Mouse (Mus musculus): ENCODE results near the gene Ube2o.

DNA sequence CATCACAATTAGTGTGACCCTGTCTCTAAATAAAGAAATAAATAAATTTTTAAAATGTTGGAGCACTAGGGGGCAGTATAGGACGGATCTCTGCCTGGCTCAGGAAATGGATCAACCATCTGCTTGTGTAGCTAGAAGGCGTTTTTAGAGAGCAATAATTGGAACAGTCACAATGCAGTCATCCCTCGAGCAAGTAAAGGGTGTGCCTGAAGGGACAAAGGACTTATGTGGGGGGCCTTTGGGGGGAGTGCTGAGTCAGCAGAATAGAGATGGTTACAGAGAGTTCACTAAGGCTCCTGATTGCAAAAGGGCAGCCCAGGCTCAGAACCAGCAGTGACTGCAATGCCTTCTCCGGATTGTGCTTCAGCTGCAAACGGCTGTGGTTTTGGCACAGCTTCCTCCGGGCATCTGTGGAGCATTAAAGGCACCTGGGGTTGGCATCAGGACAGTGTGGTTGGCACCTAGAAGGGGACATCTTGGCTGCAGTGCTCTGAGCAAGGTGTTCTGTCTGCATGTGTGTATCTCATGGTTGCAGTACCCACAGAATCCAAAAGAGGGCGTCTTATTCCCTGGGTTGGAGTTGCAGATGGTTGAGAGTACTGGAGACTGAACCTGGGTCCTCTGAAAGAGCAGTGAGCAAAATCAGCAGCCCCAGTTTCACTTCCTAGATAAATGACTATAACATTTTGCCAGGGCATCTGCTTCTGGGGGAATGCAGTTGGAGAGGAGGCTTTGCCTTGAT is 80.1 kb downstream of the Ube2o start:
- TF ChIP-seq POLR2A (IDR thresholded peaks at IDR 0.05; ENCODE audit: borderline replicate concordance, extremely low read depth, low read depth, low read length) (no peak), CTCF (IDR thresholded peaks at IDR 0.05; ENCODE audit: insufficient read depth, low read length) (peak; percentile 39; the same call in 1 of the 2 replicates)
